Mouse (Mus musculus): ENCODE measurements at regions not wholly inside any gene's neighbourhood (a gene's known extent, or its start where the extent isn't known, plus 50 kb on each side); places are given as distances from the start of the nearest gene placed in this dataset.

- DNase-seq = no peak
Observed at GRCm38 (mm10) chr15:25120441-25120840, 293.1 kb downstream of the Basp1 start.

GRCm38 (mm10) chr15:25117980-25118379 is 295.6 kb downstream of the Basp1 start:
- DNase-seq = no peak

GRCm38 (mm10) chr15:25102727-25103126 is 310.8 kb downstream of the Basp1 start:
- DNase-seq = no peak

- DNase-seq = no peak
Observed at GRCm38 (mm10) chr15:25093758-25094157, 319.8 kb downstream of the Basp1 start.

GRCm38 (mm10) chr15:25069701-25070100 is 343.9 kb downstream of the Basp1 start:
- no peak for DNase-seq

GRCm38 (mm10) chr15:25059347-25059746 is 354.2 kb downstream of the Basp1 start:
- no peak for DNase-seq

GRCm38 (mm10) chr15:25047875-25048274 is 365.7 kb downstream of the Basp1 start:
- DNase-seq = no peak

- no peak for DNase-seq
Observed at GRCm38 (mm10) chr15:25046514-25047138, 366.9 kb downstream of the Basp1 start.

GRCm38 (mm10) chr15:25036231-25036630 is 377.3 kb downstream of the Basp1 start:
- DNase-seq = no peak

GRCm38 (mm10) chr15:25027865-25028264 is 385.7 kb downstream of the Basp1 start:
- no peak for DNase-seq

GRCm38 (mm10) chr15:25026786-25027461 is 386.6 kb downstream of the Basp1 start:
- DNase-seq = no peak

GRCm38 (mm10) chr15:25026351-25026750 is 387.2 kb downstream of the Basp1 start:
- DNase-seq = no peak

GRCm38 (mm10) chr15:25020916-25021315 is 392.6 kb downstream of the Basp1 start:
- DNase-seq = no peak

GRCm38 (mm10) chr15:25019352-25019941 is 394.1 kb downstream of the Basp1 start:
- no peak for DNase-seq

GRCm38 (mm10) chr15:25018937-25019336 is 394.6 kb downstream of the Basp1 start:
- DNase-seq = no peak

- DNase-seq = no peak
Observed at GRCm38 (mm10) chr15:25007720-25008119, 405.8 kb downstream of the Basp1 start.

GRCm38 (mm10) chr15:25000171-25000570 is 413.4 kb downstream of the Basp1 start:
- no peak for DNase-seq

GRCm38 (mm10) chr15:24993325-24993673 is 420.3 kb downstream of the Basp1 start:
- DNase-seq = no peak

GRCm38 (mm10) chr15:24992665-24993324 is 420.8 kb downstream of the Basp1 start:
- DNase-seq = no peak

- DNase-seq = no peak
Observed at GRCm38 (mm10) chr15:24990082-24990786, 423.3 kb downstream of the Basp1 start.

- no peak for DNase-seq
Observed at GRCm38 (mm10) chr15:24980841-24981240, 432.7 kb downstream of the Basp1 start.

- DNase-seq = no peak
Observed at GRCm38 (mm10) chr15:24972020-24972419, 441.5 kb downstream of the Basp1 start.

GRCm38 (mm10) chr15:24969391-24969812 is 444.2 kb downstream of the Basp1 start:
- no peak for DNase-seq
